Mouse (Mus musculus) C2C12 (cell line): ENCODE measurements at regions not wholly inside any gene's neighbourhood (a gene's known extent, or its start where the extent isn't known, plus 50 kb on each side); places are given as distances from the start of the nearest gene placed in this dataset.

ENCODE experiments used
- CEBPB ChIP-seq: IDR thresholded peaks from one replicate; pipeline ENCODE4 v1.6.1; 2011; ENCODE audit warnings: low read depth, mild to moderate bottlenecking, control low read depth, moderate library complexity
- CTCF ChIP-seq: IDR thresholded peaks from one replicate; pipeline ENCODE4 v1.5.1; 2011; ENCODE audit not compliant: control insufficient read depth, insufficient read depth, insufficient read length
- MYOD1 ChIP-seq: IDR thresholded peaks from one replicate; pipeline ENCODE4 v1.6.1; 2011; ENCODE audit warnings: low read depth; ENCODE audit not compliant: control insufficient read depth, insufficient read length
- MYOG ChIP-seq: IDR thresholded peaks from one replicate; pipeline ENCODE4 v1.6.1; 2011; ENCODE audit not compliant: control insufficient read depth, insufficient read length; ENCODE audit errors: extremely low read depth
- USF1 ChIP-seq: IDR thresholded peaks from one replicate; pipeline ENCODE4 v1.6.1; 2011; ENCODE audit warnings: low read depth, mild to moderate bottlenecking, control low read depth, moderate library complexity

DNA sequence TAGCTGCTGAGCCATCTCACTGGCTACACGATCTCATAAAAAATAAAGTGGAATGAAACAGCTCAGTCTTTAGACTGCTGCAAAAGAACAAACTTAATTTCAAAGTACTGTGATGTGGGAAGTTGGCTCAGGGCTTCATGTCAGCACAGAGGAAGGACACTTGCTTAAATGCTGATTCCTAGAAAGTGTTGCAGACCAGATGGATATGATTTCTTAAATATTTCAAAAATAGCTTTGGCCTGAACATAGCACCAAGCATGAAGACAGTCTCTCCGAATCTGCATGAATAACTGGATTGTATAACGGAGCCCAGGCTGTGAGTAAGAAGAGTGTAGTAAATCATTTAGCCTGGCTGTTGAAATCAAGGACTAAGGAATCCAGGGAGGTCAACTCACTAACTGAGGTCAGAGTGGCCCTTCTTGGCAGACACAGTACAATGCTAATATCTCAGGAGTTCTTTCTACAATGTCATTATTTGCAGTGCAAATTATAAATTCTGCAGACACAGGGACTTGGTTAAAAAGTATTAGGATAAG is 521.2 kb upstream of the Mon1b start:
- TF ChIP-seq CTCF (no peak), MYOG (no peak), CEBPB (no peak), USF1 (no peak), MYOD1 (no peak)
